Mouse (Mus musculus) embryonic facial prominence, embryonic 12.5 days (tissue): Measurements from ENCODE around the gene Cryz. TPM values are rescaled to one million over a fixed set of nuclear protein-coding genes. Genes with fewer than 3 reads are reported as not detected.

Source experiments
- ATAC-seq: fragments of 200-750 bp; cut with Nextera tagmentation; 2 replicates; pipeline ENCODE4 v1.8.0; 2017; ENCODE audit not compliant: insufficient number of reproducible peaks, insufficient read depth, low FRiP score, low TSS enrichment
- H3K27ac ChIP-seq: fragments of 300-500 bp; sonication (generic); 2 replicates; pipeline ENCODE4 v1.5.1; 2016; ENCODE audit warnings: mild to moderate bottlenecking
- H3K27me3 ChIP-seq: fragments of 300-500 bp; sonication (generic); 2 replicates; pipeline ENCODE4 v1.6.1; 2016; ENCODE audit warnings: mild to moderate bottlenecking, moderate library complexity
- H3K36me3 ChIP-seq: fragments of 300-500 bp; sonication (generic); 2 replicates; pipeline ENCODE4 v1.6.1; 2016; ENCODE audit warnings: mild to moderate bottlenecking
- H3K4me1 ChIP-seq: fragments of 300-500 bp; sonication (generic); 2 replicates; pipeline ENCODE4 v1.6.1; 2016
- H3K4me2 ChIP-seq: fragments of 300-500 bp; sonication (generic); replicated peaks from 2 replicates; pipeline ENCODE4 v1.6.1; 2016; ENCODE audit warnings: mild to moderate bottlenecking, moderate library complexity
- H3K4me3 ChIP-seq: fragments of 300-500 bp; sonication (generic); 2 replicates; pipeline ENCODE4 v1.5.1; 2016; ENCODE audit warnings: mild to moderate bottlenecking
- H3K9ac ChIP-seq: fragments of 300-500 bp; sonication (generic); 2 replicates; pipeline ENCODE4 v1.6.1; 2016; ENCODE audit warnings: mild to moderate bottlenecking, moderate library complexity
- H3K9me3 ChIP-seq: fragments of 300-500 bp; sonication (generic); 2 replicates; pipeline ENCODE4 v1.6.1; 2016; ENCODE audit warnings: mild to moderate bottlenecking, moderate library complexity
- WGBS: fragments of 180-500 bp; shearing (Covaris S2); methylation state at CpG from one replicate; pipeline ENCODE4 v1.1.7; 2016; 5-methylcytosine and 5-hydroxymethylcytosine counted together
- polyA plus RNA-seq: library from polyadenylated mRNA; unstranded; fragments of >200 nt; fragmentation: Nextera tagmentation; extraction: Ambion mirVana; gene quantifications from 2 replicates; pipeline ENCODE4 v1.2.1, GENCODE M21; 2016

Gene Cryz
- polyA plus RNA-seq, 1 experiment from 2014 or later = 23.2 TPM

GRCm38 (mm10) chr3:154573666-154574065, 22.8 kb upstream of the Cryz start:
- no peak for ATAC-seq
- H3K9me3 ChIP-seq = no peaks in the 10 kb centered on the region
- no peaks in the 10 kb centered on the region for H3K27me3 ChIP-seq
- no peak overlapping the region for H3K9ac ChIP-seq
- no peak overlapping the region for H3K4me2 ChIP-seq
- no peaks in the 10 kb centered on the region for H3K4me1 ChIP-seq
- H3K36me3 ChIP-seq = peaks cover 7% of the 10 kb centered on the region
- no peak overlapping the region for H3K27ac ChIP-seq
- H3K4me3 ChIP-seq = no peak overlapping the region
- 67% methylated on average over 6 of the region's 6 CpGs for WGBS

- ATAC-seq = no peak
- peaks cover 25% of the 10 kb centered on the region for H3K36me3 ChIP-seq
- WGBS = 90% methylated on average over 8 of the region's 8 CpGs
- H3K9ac ChIP-seq = no peak overlapping the region
- H3K4me2 ChIP-seq = no peak overlapping the region
- no peaks in the 10 kb centered on the region for H3K4me1 ChIP-seq
- no peak overlapping the region for H3K27ac ChIP-seq
- H3K27me3 ChIP-seq = no peaks in the 10 kb centered on the region
- no peak overlapping the region for H3K4me3 ChIP-seq
- H3K9me3 ChIP-seq = no peaks in the 10 kb centered on the region
These were observed 18.6 kb upstream of the Cryz start for GRCm38 (mm10) chr3:154577895-154578294.

GRCm38 (mm10) chr3:154584351-154584750, 12.2 kb upstream of the Cryz start:
- ATAC-seq = no peak
- H3K9me3 ChIP-seq = no peaks in the 10 kb centered on the region
- no peak overlapping the region for H3K4me3 ChIP-seq
- no peak overlapping the region for H3K27ac ChIP-seq
- H3K27me3 ChIP-seq = no peaks in the 10 kb centered on the region
- no peak overlapping the region for H3K9ac ChIP-seq
- no peaks in the 10 kb centered on the region for H3K4me1 ChIP-seq
- WGBS = 80% methylated on average over 8 of the region's 8 CpGs
- peaks cover 46% of the 10 kb centered on the region for H3K36me3 ChIP-seq
- no peak overlapping the region for H3K4me2 ChIP-seq

GRCm38 (mm10) chr3:154590971-154591370, 5.5 kb upstream of the Cryz start:
- WGBS = 94% methylated on average over 5 of the region's 5 CpGs
- H3K27me3 ChIP-seq = no peaks in the 10 kb centered on the region
- H3K4me1 ChIP-seq = no peaks in the 10 kb centered on the region
- no peaks in the 10 kb centered on the region for H3K9me3 ChIP-seq
- H3K36me3 ChIP-seq = peaks cover 67% of the 10 kb centered on the region
- no peak overlapping the region for H3K4me2 ChIP-seq
- H3K4me3 ChIP-seq = no peak overlapping the region
- no peak for ATAC-seq
- no peak overlapping the region for H3K27ac ChIP-seq
- no peak overlapping the region for H3K9ac ChIP-seq

- no peak overlapping the region for H3K4me2 ChIP-seq
- ATAC-seq = no peak
- H3K36me3 ChIP-seq = peaks cover 60% of the 10 kb centered on the region
- WGBS = 91% methylated on average over 3 of the region's 3 CpGs
- no peak overlapping the region for H3K27ac ChIP-seq
- H3K4me1 ChIP-seq = no peaks in the 10 kb centered on the region
- no peak overlapping the region for H3K4me3 ChIP-seq
- H3K27me3 ChIP-seq = no peaks in the 10 kb centered on the region
- no peaks in the 10 kb centered on the region for H3K9me3 ChIP-seq
- no peak overlapping the region for H3K9ac ChIP-seq
These were observed 4.9 kb upstream of the Cryz start for GRCm38 (mm10) chr3:154591621-154592020.

- Histone ChIP-seq H3K4me2 (no peak overlapping the region), H3K36me3 (peaks cover 46% of the 10 kb centered on the region), H3K4me3 (no peak overlapping the region), H3K27ac (no peak overlapping the region), H3K4me1 (no peaks in the 10 kb centered on the region), H3K9ac (no peak overlapping the region), H3K9me3 (no peaks in the 10 kb centered on the region), H3K27me3 (no peaks in the 10 kb centered on the region)
- no peak for ATAC-seq
- WGBS = 88% methylated on average over 6 of the region's 6 CpGs
These were observed 2.9 kb upstream of the Cryz start for GRCm38 (mm10) chr3:154593596-154593995.

GRCm38 (mm10) chr3:154594156-154594555, 2.4 kb upstream of the Cryz start:
- ATAC-seq = no peak
- 94% methylated on average over 6 of the region's 6 CpGs for WGBS
- Histone ChIP-seq H3K4me1 (no peaks in the 10 kb centered on the region), H3K9me3 (no peaks in the 10 kb centered on the region), H3K4me2 (no peak overlapping the region), H3K4me3 (no peak overlapping the region), H3K36me3 (peaks cover 46% of the 10 kb centered on the region), H3K27me3 (no peaks in the 10 kb centered on the region), H3K9ac (no peak overlapping the region), H3K27ac (no peak overlapping the region)

- under 1% methylated on average over 38 of the region's 38 CpGs for WGBS
- ATAC-seq = peak; percentile 95
- Histone ChIP-seq H3K27ac (peak within 1 kb of the TSS; percentile 96), H3K9ac (peak within 1 kb of the TSS; percentile 75), H3K4me3 (peak within 1 kb of the TSS; percentile 72), H3K27me3 (no peaks in the 10 kb centered on the region), H3K36me3 (peaks cover 22% of the 10 kb centered on the region), H3K9me3 (no peaks in the 10 kb centered on the region), H3K4me2 (peak within 1 kb of the TSS; percentile 61), H3K4me1 (no peaks in the 10 kb centered on the region)
These were observed 533 bp downstream of the Cryz start, which contains the start of gene Tyw3 for GRCm38 (mm10) chr3:154596934-154597554. Tyw3 (minus strand) TSS chr3:154597104.

- H3K9ac ChIP-seq = peak overlapping the region; percentile 75
- peak overlapping the region; percentile 61 for H3K4me2 ChIP-seq
- H3K4me3 ChIP-seq = peak overlapping the region; percentile 72
- no peaks in the 10 kb centered on the region for H3K27me3 ChIP-seq
- peaks cover 17% of the 10 kb centered on the region for H3K36me3 ChIP-seq
- no peaks in the 10 kb centered on the region for H3K4me1 ChIP-seq
- ATAC-seq = peak; percentile 11; the same call in 1 of the 2 replicates
- WGBS = 29% methylated on average over 7 of the region's 7 CpGs
- H3K9me3 ChIP-seq = no peaks in the 10 kb centered on the region
- H3K27ac ChIP-seq = peak overlapping the region; percentile 96; the same call in 1 of the 2 replicates
These were observed 1.1 kb downstream of the Cryz start for GRCm38 (mm10) chr3:154597561-154597960.

- Histone ChIP-seq H3K36me3 (0 out of 2 replicates have a peak, but pooled peaks cover 5% of the 10 kb centered on the region), H3K9me3 (no peaks in the 10 kb centered on the region), H3K4me1 (no peaks in the 10 kb centered on the region), H3K27me3 (no peaks in the 10 kb centered on the region), H3K27ac (no peak overlapping the region), H3K9ac (no peak overlapping the region), H3K4me3 (no peak overlapping the region), H3K4me2 (no peak overlapping the region)
- ATAC-seq = no peak
These were observed 5.6 kb downstream of the Cryz start for GRCm38 (mm10) chr3:154602141-154602540.

- H3K36me3 ChIP-seq = 0 out of 2 replicates have a peak, but pooled peaks cover 9% of the 10 kb centered on the region
- no peak for ATAC-seq
- H3K9ac ChIP-seq = no peak overlapping the region
- no peak overlapping the region for H3K4me3 ChIP-seq
- no peak overlapping the region for H3K27ac ChIP-seq
- no peak overlapping the region for H3K4me2 ChIP-seq
- WGBS = 70% methylated on average over 5 of the region's 5 CpGs
- no peaks in the 10 kb centered on the region for H3K9me3 ChIP-seq
- H3K27me3 ChIP-seq = no peaks in the 10 kb centered on the region
- H3K4me1 ChIP-seq = no peaks in the 10 kb centered on the region
These were observed 8.4 kb downstream of the Cryz start for GRCm38 (mm10) chr3:154604871-154605270.

GRCm38 (mm10) chr3:154607896-154608295, 11.4 kb downstream of the Cryz start:
- no peak for ATAC-seq
- no peak overlapping the region for H3K4me3 ChIP-seq
- no peaks in the 10 kb centered on the region for H3K9me3 ChIP-seq
- no peaks in the 10 kb centered on the region for H3K27me3 ChIP-seq
- H3K4me1 ChIP-seq = no peaks in the 10 kb centered on the region
- H3K4me2 ChIP-seq = no peak overlapping the region
- no peak overlapping the region for H3K9ac ChIP-seq
- peaks cover 24% of the 10 kb centered on the region; the same call in 1 of the 2 replicates for H3K36me3 ChIP-seq
- H3K27ac ChIP-seq = no peak overlapping the region
- WGBS = 76% methylated on average over 1 of the region's 1 CpGs
